Mouse (Mus musculus) small intestine, adult 2 months (tissue): ENCODE measurements around the gene Angptl2. TPM values are rescaled to one million over a fixed set of nuclear protein-coding genes. Genes with fewer than 3 reads are reported as not detected.

Source experiments
- H3K27ac ChIP-seq: fragments of 200-500 bp; 2 replicates; pipeline ENCODE4 v1.5.1; 2012; ENCODE audit warnings: low read depth, low read length, control low read depth, inconsistent platforms; ENCODE audit not compliant: insufficient read depth
- H3K27me3 ChIP-seq: fragments of 200-500 bp; 2 replicates; pipeline ENCODE4 v1.6.1; 2012; ENCODE audit warnings: mild to moderate bottlenecking, moderate library complexity, low read length, inconsistent platforms; ENCODE audit not compliant: control insufficient read depth, insufficient read depth
- H3K36me3 ChIP-seq: fragments of 200-500 bp; 2 replicates; pipeline ENCODE4 v1.6.1; 2012; ENCODE audit warnings: mild to moderate bottlenecking, low read length, control low read depth, inconsistent platforms; ENCODE audit not compliant: control insufficient read depth, insufficient read depth
- H3K4me1 ChIP-seq: fragments of 200-500 bp; 2 replicates; pipeline ENCODE4 v1.6.1; 2012; ENCODE audit warnings: low read length, inconsistent platforms, mixed read lengths; ENCODE audit not compliant: control insufficient read depth, insufficient read depth, insufficient read length
- H3K4me3 ChIP-seq: fragments of 200-500 bp; 2 replicates; pipeline ENCODE4 v1.5.1; 2012; ENCODE audit warnings: low read depth, mild to moderate bottlenecking, control low read depth, inconsistent platforms, low read length, moderate library complexity
- CTCF ChIP-seq: fragments of 200-500 bp; IDR thresholded peaks from 2 replicates; pipeline ENCODE4 v1.5.1; 2012; ENCODE audit warnings: low read depth, mild to moderate bottlenecking, control low read depth, inconsistent platforms, low read length, moderate library complexity, mixed read lengths; ENCODE audit not compliant: insufficient replicate concordance, insufficient read length; ENCODE audit errors: extremely low read depth
- POLR2A ChIP-seq: fragments of 200-500 bp; IDR thresholded peaks from 2 replicates; pipeline ENCODE4 v1.6.1; 2012; ENCODE audit warnings: low read depth, mild to moderate bottlenecking, control low read depth, inconsistent platforms, low read length, moderate library complexity
- WGBS: fragments of 180-500 bp; shearing (Covaris S2); methylation state at CpG from one replicate; pipeline ENCODE4 v1.1.7; 2018; 5-methylcytosine and 5-hydroxymethylcytosine counted together
- polyA plus RNA-seq: library from polyadenylated mRNA; depleted of rRNA; stranded (reverse); fragments of >200 nt; gene quantifications from 2 replicates; pipeline ENCODE4 v1.2.3, GENCODE M21; 2012

Gene Angptl2
- polyA plus RNA-seq, 1 experiment, result 18.9 TPM

GRCm38 (mm10) chr2:33184641-33185040 lies 31.2 kb upstream of the Angptl2 start:
- no peak overlapping the region for H3K4me3 ChIP-seq
- H3K27me3 ChIP-seq, result no peaks in the 10 kb centered on the region
- no peak overlapping the region for H3K27ac ChIP-seq
- H3K36me3 ChIP-seq, result no peaks in the 10 kb centered on the region
- 78% methylated on average over 10 of the region's 10 CpGs for WGBS
- no peak for TF ChIP-seq POLR2A
- TF ChIP-seq CTCF, result no peak
- no peaks in the 10 kb centered on the region; the same call in 1 of the 2 replicates for H3K4me1 ChIP-seq

GRCm38 (mm10) chr2:33185258-33185657 lies 30.6 kb upstream of the Angptl2 start:
- Histone ChIP-seq H3K4me3 (no peak overlapping the region), H3K27ac (no peak overlapping the region), H3K4me1 (no peaks in the 10 kb centered on the region), H3K36me3 (no peaks in the 10 kb centered on the region), H3K27me3 (no peaks in the 10 kb centered on the region)
- 77% methylated on average over 7 of the region's 7 CpGs for WGBS
- TF ChIP-seq POLR2A (no peak), CTCF (peak; percentile 30; the same call in 1 of the 2 replicates)

- WGBS, result 79% methylated on average over 7 of the region's 7 CpGs
- TF ChIP-seq POLR2A, result no peak
- TF ChIP-seq CTCF, result no peak
These were observed 29.4 kb upstream of the Angptl2 start for GRCm38 (mm10) chr2:33186505-33186904.

GRCm38 (mm10) chr2:33187874-33188273 lies 28.0 kb upstream of the Angptl2 start:
- Histone ChIP-seq H3K4me3 (no peak overlapping the region), H3K4me1 (no peaks in the 10 kb centered on the region), H3K27me3 (no peaks in the 10 kb centered on the region), H3K36me3 (no peaks in the 10 kb centered on the region), H3K27ac (no peak overlapping the region)
- WGBS, result 66% methylated on average over 2 of the region's 2 CpGs
- no peak for TF ChIP-seq CTCF
- no peak for TF ChIP-seq POLR2A

More at GRCm38 (mm10) chr2:33186505-33186904, 29.4 kb upstream of the Angptl2 start:
- Histone ChIP-seq H3K27ac (no peak overlapping the region), H3K4me1 (no peaks in the 10 kb centered on the region), H3K4me3 (no peak overlapping the region), H3K27me3 (no peaks in the 10 kb centered on the region), H3K36me3 (no peaks in the 10 kb centered on the region)

DNA sequence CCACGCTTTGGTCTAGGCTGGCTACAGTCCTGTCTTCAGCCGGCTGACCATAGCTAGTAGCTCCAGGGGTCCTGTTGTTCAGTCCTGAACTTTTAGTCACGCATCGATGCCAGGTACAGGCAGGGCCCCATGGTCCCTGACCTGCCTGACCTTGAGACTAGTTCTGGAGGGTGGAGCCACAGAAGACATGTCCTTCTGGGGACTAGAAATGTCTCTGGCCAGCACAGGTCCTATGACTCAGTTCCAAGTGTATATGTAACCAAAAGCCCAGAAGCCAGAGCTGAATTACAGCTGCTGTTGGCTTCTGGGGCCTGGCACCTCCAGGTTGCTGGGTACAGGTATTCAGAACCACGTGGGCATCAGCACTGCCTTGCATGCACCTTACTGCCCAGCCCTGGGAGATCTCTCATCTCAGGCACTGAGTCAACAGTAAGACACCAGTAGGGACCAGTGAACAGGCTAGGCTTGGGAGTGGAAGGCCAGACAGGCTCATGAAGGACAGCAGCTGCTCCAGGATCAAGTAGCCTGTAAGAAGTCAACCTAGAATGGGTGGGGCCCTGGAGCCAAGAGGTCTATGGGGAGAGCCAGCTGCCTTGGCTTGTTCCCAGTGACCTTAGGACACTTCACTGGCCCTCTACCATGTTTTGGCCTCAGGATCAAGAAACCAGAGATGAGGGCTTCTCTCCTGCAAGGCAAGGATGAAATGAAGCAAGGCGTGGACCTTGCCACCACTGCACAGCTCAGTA lies 26.8 kb upstream of the Angptl2 start:
- H3K4me1 ChIP-seq, result no peaks in the 10 kb centered on the region
- WGBS, result 87% methylated on average over 6 of the region's 6 CpGs
- no peaks in the 10 kb centered on the region for H3K27me3 ChIP-seq
- no peak overlapping the region for H3K27ac ChIP-seq
- H3K4me3 ChIP-seq, result no peak overlapping the region
- TF ChIP-seq CTCF (no peak), POLR2A (no peak)
- H3K36me3 ChIP-seq, result no peaks in the 10 kb centered on the region

DNA sequence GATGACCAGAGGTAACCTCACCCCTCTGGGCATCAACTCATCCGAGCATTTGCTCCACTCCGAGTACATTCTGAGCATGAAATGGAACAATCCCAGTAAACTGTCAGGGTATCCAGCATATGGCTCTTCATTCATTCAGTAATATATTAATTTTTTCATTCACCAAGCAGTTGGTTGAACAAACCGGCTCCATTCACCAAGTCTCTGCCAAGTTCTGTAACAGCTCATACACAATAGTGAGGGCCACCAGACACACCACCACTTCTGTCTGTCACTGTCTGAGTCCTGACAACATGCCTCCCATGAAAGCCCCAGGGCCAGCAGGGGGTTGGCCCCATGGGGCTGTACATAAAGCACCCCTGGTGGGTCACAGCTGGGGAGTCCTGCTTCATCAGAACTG lies 25.9 kb upstream of the Angptl2 start:
- no peaks in the 10 kb centered on the region for H3K4me1 ChIP-seq

DNA sequence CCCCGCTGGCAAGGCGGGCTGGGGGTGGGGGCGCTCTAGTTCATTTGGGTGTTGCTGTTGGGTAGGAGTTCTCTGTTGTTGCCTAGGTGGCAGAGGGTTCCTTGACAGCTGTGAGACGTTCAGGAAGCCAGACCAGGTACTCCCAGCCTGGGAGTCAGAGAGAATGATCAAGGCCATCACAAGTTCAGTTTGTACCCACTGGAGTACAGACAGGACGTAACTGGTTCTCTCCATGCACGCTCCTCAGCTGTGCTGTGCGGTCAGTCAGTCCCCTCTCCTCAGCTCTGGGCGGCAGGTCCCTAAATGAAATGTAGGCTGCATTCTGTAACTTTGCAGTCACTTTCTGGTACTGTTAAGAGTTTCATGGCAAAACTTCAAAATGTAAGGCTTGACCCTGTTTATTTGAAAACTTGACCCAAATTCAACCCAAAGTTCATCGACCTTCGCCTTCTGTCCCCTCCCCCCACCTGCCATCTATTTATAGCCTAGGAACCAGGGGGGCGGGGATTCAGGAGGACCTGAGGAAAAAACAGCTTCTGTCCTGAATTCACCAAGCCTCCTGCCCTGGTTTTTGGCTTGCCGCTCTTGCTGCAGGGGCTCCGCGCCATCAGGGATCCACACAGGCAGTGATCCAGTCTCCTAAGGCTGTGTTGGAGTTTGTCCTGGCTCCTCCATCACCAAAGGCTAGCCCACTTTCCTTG lies 15.4 kb upstream of the Angptl2 start:
- no peaks in the 10 kb centered on the region for H3K36me3 ChIP-seq
- no peaks in the 10 kb centered on the region for H3K27me3 ChIP-seq
- H3K27ac ChIP-seq, result no peak overlapping the region
- TF ChIP-seq CTCF (no peak), POLR2A (no peak)
- 77% methylated on average over 14 of the region's 14 CpGs for WGBS
- no peak overlapping the region for H3K4me3 ChIP-seq
- peaks cover 3% of the 10 kb centered on the region; the same call in 1 of the 2 replicates for H3K4me1 ChIP-seq

More for the DNA sequence above, 25.9 kb upstream of the Angptl2 start:
- no peak overlapping the region for H3K27ac ChIP-seq
- no peaks in the 10 kb centered on the region for H3K36me3 ChIP-seq
- H3K4me3 ChIP-seq, result no peak overlapping the region
- 92% methylated on average over 3 of the region's 3 CpGs for WGBS
- H3K27me3 ChIP-seq, result no peaks in the 10 kb centered on the region
- no peak for TF ChIP-seq CTCF
- no peak for TF ChIP-seq POLR2A
